Mouse (Mus musculus) urinary bladder, postnatal 25 days (tissue): ENCODE measurements around the gene Fbxw24.
A peak's percentile ranks its signal among the peaks of the same experiment; 100 is the strongest.
"Not testable (repeated sequence)": the region's sequence is repeated elsewhere in the genome, so short reads cannot be mapped to it uniquely, and the experiment has no call there.

Experiments
- DNase-seq: peaks from one replicate; pipeline ENCODE4 v3.0.0; 2022; ENCODE audit warnings: low spot score

Fbxw24 gene

GRCm38 (mm10) chr9:109625957-109626356, at the start of gene Fbxw24:
TSS of gene Fbxw24 (minus strand) at chr9:109626057.
- DNase-seq = not testable (repeated sequence)

GRCm38 (mm10) chr9:109664552-109664951, 38.7 kb upstream of the Fbxw24 start, which contains the start of gene Fbxw25:
TSS of gene Fbxw25 (minus strand) at chr9:109664652.
- not testable (repeated sequence) for DNase-seq

- peak; percentile 15 for DNase-seq
These were observed 19.0 kb downstream of the Fbxw24 start for GRCm38 (mm10) chr9:109606837-109607236.

- not testable (repeated sequence) for DNase-seq
These were observed 23.7 kb downstream of the Fbxw24 start for GRCm38 (mm10) chr9:109602128-109602527.

GRCm38 (mm10) chr9:109597226-109597625, 28.6 kb downstream of the Fbxw24 start:
- DNase-seq = no peak

GRCm38 (mm10) chr9:109594866-109595265, 31.0 kb downstream of the Fbxw24 start:
- no peak for DNase-seq

GRCm38 (mm10) chr9:109568162-109568561, 57.7 kb downstream of the Fbxw24 start, which contains the start of gene Fbxw15:
TSS of gene Fbxw15 (minus strand) at chr9:109568262.
- DNase-seq = not testable (repeated sequence)

- DNase-seq = no peak
These were observed 60.3 kb downstream of the Fbxw24 start for GRCm38 (mm10) chr9:109565546-109565945.

- DNase-seq = not testable (repeated sequence)
These were observed 63.8 kb downstream of the Fbxw24 start for GRCm38 (mm10) chr9:109562106-109562505.

GRCm38 (mm10) chr9:109552483-109552882, 73.4 kb downstream of the Fbxw24 start:
- DNase-seq = no peak
